Mouse (Mus musculus): ENCODE data around the gene Diaph2. TPM values are rescaled to one million over a fixed set of nuclear protein-coding genes. Genes with fewer than 3 reads are reported as not detected.
"Not testable (repeated sequence)": the region's sequence is repeated elsewhere in the genome, so short reads cannot be mapped to it uniquely, and the experiment has no call there.

Diaph2 gene
- total RNA-seq, 2 experiments from 2014 or later = 33.8 to 75.0 TPM

GRCm38 (mm10) chrX:130265707-130266106, 516.2 kb downstream of the Diaph2 start:
- ATAC-seq (ENCODE audit: poor library complexity, severe bottlenecking) = no peak

- no peak for ATAC-seq (ENCODE audit: poor library complexity, severe bottlenecking)
These were observed 529.6 kb downstream of the Diaph2 start for GRCm38 (mm10) chrX:130279144-130279543.

- ATAC-seq (ENCODE audit: poor library complexity, severe bottlenecking) = no peak
These were observed 531.9 kb downstream of the Diaph2 start for GRCm38 (mm10) chrX:130281484-130281883.

- no peak for ATAC-seq (ENCODE audit: poor library complexity, severe bottlenecking)
These were observed 537.5 kb downstream of the Diaph2 start for GRCm38 (mm10) chrX:130287032-130287431.

GRCm38 (mm10) chrX:130289775-130290174, 540.2 kb downstream of the Diaph2 start:
- peak; percentile 56 for ATAC-seq (ENCODE audit: poor library complexity, severe bottlenecking)

DNA sequence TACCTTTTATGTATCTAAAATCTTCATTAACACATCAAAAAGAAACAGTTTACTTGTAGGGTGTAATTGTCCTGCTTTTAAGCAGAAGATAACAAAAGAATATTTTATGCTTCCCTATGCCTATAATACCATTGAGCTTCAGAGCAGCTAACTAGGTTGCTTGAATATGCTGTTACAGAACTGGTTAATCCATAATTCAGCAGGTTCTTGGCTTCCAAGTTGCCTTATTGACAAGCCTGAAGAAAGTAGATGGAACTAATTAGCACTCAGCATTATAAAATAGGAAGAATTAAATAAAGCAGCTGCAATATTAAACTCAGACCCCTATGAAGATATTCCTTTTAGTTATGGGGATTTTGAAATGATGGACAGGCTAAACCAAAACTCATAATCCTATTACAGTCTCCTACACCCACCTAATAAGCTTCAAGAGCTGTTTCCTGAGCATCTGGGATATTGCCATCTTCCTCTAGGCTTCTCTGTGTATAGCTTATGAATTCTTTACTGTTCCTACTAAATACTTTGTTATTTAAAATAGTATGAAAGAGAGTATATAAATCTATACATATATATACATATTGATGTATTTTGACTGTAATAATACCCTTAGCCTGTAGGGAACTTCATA, 601.4 kb downstream of the Diaph2 start:
- no peak for ATAC-seq (ENCODE audit: poor library complexity, severe bottlenecking)

DNA sequence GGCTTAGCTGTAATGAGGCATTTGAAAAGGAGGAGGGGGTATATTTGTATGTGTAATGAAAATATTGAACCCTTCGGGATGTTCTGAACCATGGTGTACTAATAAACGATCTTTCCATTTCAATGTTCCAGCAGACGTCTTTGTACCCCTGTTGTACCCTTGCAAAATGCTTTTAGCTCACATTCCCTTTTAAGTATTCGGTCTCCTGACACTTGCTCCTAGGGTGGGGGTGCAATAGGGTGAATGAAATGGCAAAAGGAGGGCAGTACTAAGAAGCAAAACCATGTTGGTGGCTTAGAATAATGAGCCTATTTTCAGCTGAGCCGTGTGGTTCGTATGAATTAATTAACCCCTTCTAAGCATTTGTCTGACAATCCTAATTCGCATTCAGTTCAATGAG, 601.9 kb downstream of the Diaph2 start:
- no peak for ATAC-seq (ENCODE audit: poor library complexity, severe bottlenecking)

DNA sequence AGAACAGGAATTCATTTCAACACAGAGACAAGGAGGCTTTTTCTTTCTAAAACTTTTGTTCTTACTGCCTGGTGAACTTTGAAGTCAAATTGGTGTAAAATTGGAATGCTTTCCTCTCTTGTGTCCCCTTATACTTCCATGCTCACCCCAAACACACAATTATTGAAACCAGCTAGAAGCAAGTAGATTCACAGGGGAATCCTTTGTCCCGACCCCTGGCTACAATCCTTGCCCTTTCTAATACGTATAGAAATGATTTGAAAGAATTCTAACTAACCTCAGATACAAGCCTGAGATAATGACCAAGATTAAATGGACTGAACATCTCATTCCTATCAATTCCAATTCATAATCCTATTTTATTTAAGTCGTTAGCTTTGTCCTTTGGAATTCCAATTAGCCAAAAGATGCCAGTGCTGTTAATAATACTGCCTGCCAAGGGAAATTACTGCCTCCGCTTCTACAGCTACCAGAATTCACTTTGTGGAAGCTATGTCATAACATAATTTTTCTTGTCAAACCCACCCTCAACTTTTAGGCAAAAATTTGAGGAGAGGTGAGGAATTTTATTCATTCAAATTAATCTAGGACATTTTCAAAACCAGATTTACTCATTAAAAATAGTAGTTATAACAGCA, 644.1 kb downstream of the Diaph2 start:
- no peak for ATAC-seq (ENCODE audit: poor library complexity, severe bottlenecking)

GRCm38 (mm10) chrX:130403214-130403613, 653.7 kb downstream of the Diaph2 start:
- ATAC-seq (ENCODE audit: poor library complexity, severe bottlenecking) = no peak

GRCm38 (mm10) chrX:130407471-130407870, 657.9 kb downstream of the Diaph2 start:
- not testable (repeated sequence) for ATAC-seq (ENCODE audit: poor library complexity, severe bottlenecking)

- no peak for ATAC-seq (ENCODE audit: poor library complexity, severe bottlenecking)
These were observed 659.4 kb downstream of the Diaph2 start for GRCm38 (mm10) chrX:130408985-130409384.

DNA sequence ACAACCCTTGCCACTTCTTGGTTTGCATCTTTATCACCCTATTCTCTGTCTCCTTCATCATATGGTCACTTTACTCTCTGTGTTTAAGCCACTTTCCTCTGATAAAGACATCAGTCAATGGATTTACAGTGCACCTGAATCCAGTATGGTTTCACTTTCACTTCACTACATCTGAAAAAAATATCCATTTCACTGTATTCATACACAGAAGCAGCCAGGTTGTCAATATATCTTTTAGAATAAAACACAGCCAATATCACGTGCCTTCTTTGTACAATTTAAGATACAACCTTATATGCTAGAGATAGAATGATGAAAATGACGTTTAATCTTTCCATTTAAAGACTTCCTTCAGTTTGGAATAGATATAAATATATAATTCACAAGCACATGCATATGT, 673.6 kb downstream of the Diaph2 start:
- no peak for ATAC-seq (ENCODE audit: poor library complexity, severe bottlenecking)

GRCm38 (mm10) chrX:130451822-130452487, 702.4 kb downstream of the Diaph2 start:
- no peak for ATAC-seq (ENCODE audit: poor library complexity, severe bottlenecking)

- ATAC-seq (ENCODE audit: poor library complexity, severe bottlenecking) = no peak
These were observed 702.9 kb downstream of the Diaph2 start for GRCm38 (mm10) chrX:130452488-130452823.

GRCm38 (mm10) chrX:130473133-130473532, 723.6 kb downstream of the Diaph2 start:
- ATAC-seq (ENCODE audit: poor library complexity, severe bottlenecking) = no peak

- ATAC-seq (ENCODE audit: poor library complexity, severe bottlenecking) = no peak
These were observed 731.3 kb downstream of the Diaph2 start for GRCm38 (mm10) chrX:130480877-130481276.

DNA sequence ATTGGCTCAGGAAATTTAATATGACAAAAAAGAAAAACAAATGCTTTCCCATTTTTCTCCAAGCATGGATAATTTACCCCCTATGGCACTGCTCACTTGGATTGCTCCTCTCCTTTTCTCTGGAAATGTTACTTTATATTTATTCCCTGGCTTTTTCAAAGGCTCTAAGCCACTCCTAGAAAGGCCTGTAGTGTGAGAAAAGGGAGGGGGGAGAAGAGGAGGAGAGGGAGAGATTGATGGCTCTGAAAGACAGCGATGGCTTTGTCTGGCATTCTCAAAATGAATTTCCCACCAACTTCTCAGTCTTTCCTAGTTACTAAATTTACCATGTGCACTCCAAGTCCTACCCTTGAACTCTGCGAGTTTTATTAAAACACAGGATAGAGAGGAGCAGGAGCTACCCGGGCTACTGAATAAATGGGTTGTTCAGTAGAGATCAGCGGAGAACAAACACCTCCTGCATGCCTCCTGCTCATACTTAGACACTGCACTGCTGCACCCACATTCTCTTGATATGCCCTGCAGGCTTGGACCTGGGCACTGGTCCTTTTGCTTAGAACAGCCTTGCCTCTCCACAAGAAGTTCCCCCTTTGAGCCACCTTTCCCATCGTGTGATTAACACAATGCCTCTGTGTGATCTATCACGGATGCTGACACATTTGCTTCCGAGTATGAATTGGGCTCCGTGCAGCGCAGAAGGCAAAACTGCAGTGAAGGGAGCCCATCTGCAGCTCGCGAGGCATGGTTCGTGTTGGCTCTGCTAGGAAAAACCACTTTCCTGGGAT, 753.3 kb downstream of the Diaph2 start:
- ATAC-seq (ENCODE audit: poor library complexity, severe bottlenecking) = no peak

GRCm38 (mm10) chrX:130503465-130503860, 753.9 kb downstream of the Diaph2 start:
- ATAC-seq (ENCODE audit: poor library complexity, severe bottlenecking) = no peak

DNA sequence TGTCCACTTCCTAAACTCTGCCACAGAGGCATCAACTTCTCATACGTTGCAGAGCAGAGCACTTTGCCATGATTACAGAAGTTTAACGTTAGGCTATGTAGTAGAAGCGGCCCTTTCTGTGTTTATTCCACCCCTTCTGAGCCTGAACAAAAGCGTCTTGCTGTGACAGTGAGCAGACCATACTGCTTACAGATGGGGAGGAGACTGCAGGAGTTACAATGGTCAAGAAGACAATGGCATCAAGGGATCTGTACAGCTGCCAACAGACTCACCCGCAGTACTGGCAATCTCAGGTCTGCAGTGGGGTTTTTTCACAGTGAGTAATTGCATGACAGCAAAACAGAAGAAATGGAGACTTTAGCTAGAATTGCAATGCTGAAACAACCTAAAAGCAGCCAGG, 756.1 kb downstream of the Diaph2 start:
- ATAC-seq (ENCODE audit: poor library complexity, severe bottlenecking) = no peak
